Mouse (Mus musculus) telencephalon, adult 2 months (tissue): ENCODE results near the gene Gm20843.
"Not testable (repeated sequence)": the region's sequence is repeated elsewhere in the genome, so short reads cannot be mapped to it uniquely, and the experiment has no call there.

Experiments used
- DNase-seq: peaks from one replicate; pipeline ENCODE4 v3.0.0-alpha.2; 2011; ENCODE audit warnings: low read depth, low spot score

The Gm20843 gene

DNA sequence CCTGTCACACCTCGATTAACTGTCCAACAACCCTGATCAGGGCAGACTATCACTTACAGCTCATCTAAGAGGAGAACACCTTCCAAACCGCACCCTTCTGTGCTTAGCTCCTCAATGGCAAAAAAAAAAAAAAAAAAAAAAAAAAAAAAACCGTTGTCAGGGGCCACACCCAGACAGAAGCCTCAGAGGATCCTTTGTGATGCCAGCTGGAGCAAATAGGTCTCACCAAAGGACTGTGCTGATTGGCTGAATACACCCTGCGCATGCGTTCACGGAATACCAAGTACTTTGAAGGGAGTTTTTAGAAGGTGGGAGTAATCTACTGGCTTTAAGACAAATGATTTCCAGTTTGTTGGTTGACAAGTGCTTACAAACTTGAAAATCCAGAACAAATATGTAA is at the start of gene Gm20843:
Gm20843 (minus strand) TSS at position 101 of the 400 bp plus-strand sequence.
- DNase-seq: not testable (repeated sequence)
